Mouse (Mus musculus) liver, embryonic 11.5 days (tissue): ENCODE results near the gene Tmem259. TPM values are rescaled to one million over a fixed set of nuclear protein-coding genes. Genes with fewer than 3 reads are reported as not detected.
"Not testable (repeated sequence)": the region's sequence is repeated elsewhere in the genome, so short reads cannot be mapped to it uniquely, and the experiment has no call there.

Experiments used
- ATAC-seq: fragments of 200-750 bp; cut with Nextera tagmentation; replicated peaks from 2 replicates; pipeline ENCODE4 v1.8.0; 2017; ENCODE audit warnings: moderate number of reproducible peaks, mild to moderate bottlenecking, moderate TSS enrichment, moderate library complexity; ENCODE audit not compliant: low FRiP score
- DNase-seq: peaks from one replicate; pipeline ENCODE4 v3.0.0-alpha.2; 2017; ENCODE audit warnings: low spot score
- H3K27ac ChIP-seq: fragments of 300-500 bp; sonication (generic); 2 replicates; pipeline ENCODE4 v1.5.1; 2014; ENCODE audit warnings: mild to moderate bottlenecking, low read depth, low read length, control low read depth
- H3K27me3 ChIP-seq: fragments of 300-500 bp; sonication (generic); replicated peaks from 2 replicates; pipeline ENCODE4 v1.6.1; 2014; ENCODE audit warnings: low read length, mixed read lengths; ENCODE audit not compliant: control insufficient read depth, insufficient read depth
- H3K36me3 ChIP-seq: fragments of 300-500 bp; sonication (generic); 2 replicates; pipeline ENCODE4 v1.6.1; 2014; ENCODE audit warnings: mild to moderate bottlenecking, low read length, moderate library complexity, mixed read lengths; ENCODE audit not compliant: control insufficient read depth, insufficient read depth
- H3K4me1 ChIP-seq: fragments of 300-500 bp; sonication (generic); replicated peaks from 2 replicates; pipeline ENCODE4 v1.6.1; 2014; ENCODE audit warnings: low read length, mixed read lengths; ENCODE audit not compliant: control insufficient read depth, insufficient read depth
- H3K4me2 ChIP-seq: fragments of 300-500 bp; sonication (generic); 2 replicates; pipeline ENCODE4 v1.6.1; 2014; ENCODE audit warnings: mild to moderate bottlenecking, control low read depth, moderate library complexity
- H3K4me3 ChIP-seq: fragments of 300-500 bp; sonication (generic); 2 replicates; pipeline ENCODE4 v1.5.1; 2014; ENCODE audit warnings: low read depth, low read length, control low read depth
- H3K9ac ChIP-seq: fragments of 300-500 bp; sonication (generic); 2 replicates; pipeline ENCODE4 v1.6.1; 2014; ENCODE audit warnings: low read depth, low read length, control low read depth
- H3K9me3 ChIP-seq: fragments of 300-500 bp; sonication (generic); 2 replicates; pipeline ENCODE4 v1.6.1; 2016; ENCODE audit warnings: low read length, inconsistent platforms, mixed read lengths; ENCODE audit not compliant: control insufficient read depth
- WGBS: fragments of 180-500 bp; shearing (Covaris S2); extraction: QIAGEN DNeasy Blood & Tissue Kit; methylation state at CpG from one replicate; pipeline ENCODE4 v1.1.7; 2014; 5-methylcytosine and 5-hydroxymethylcytosine counted together
- polyA plus RNA-seq: library from polyadenylated mRNA; unstranded; fragments of >200 nt; fragmentation: Nextera tagmentation; extraction: Ambion mirVana; gene quantifications from 2 replicates; pipeline ENCODE4 v1.2.1, GENCODE M21; 2014

Tmem259 gene
- polyA plus RNA-seq, 1 experiment from 2014 or later: 20.2 TPM

- peak within 1 kb of the TSS; percentile 77 for H3K4me2 ChIP-seq
- peak within 1 kb of the TSS; percentile 97 for H3K4me3 ChIP-seq
- H3K9me3 ChIP-seq: no peaks in the 10 kb centered on the region
- no peaks in the 10 kb centered on the region for H3K27me3 ChIP-seq
- H3K9ac ChIP-seq: peak within 1 kb of the TSS; percentile 84
- peak within 1 kb of the TSS; percentile 69; the same call in 1 of the 2 replicates for H3K27ac ChIP-seq
- H3K36me3 ChIP-seq: peaks cover 35% of the 10 kb centered on the region
- WGBS: under 1% methylated on average over 61 of the region's 61 CpGs
- H3K4me1 ChIP-seq: peaks cover 13% of the 10 kb centered on the region
- DNase-seq (peak; percentile 99), ATAC-seq (peak; percentile 93)
Observed at GRCm38 (mm10) chr10:79959847-79960601, 24.1 kb downstream of the Tmem259 start, which contains the start of gene Wdr18. Gene Wdr18, plus strand, starts transcription at chr10:79960152.

- H3K27ac ChIP-seq, DNase-seq, ATAC-seq, H3K9ac ChIP-seq, H3K27me3 ChIP-seq, H3K9me3 ChIP-seq: not testable (repeated sequence)
- WGBS: 39% methylated on average over 9 of the region's 10 CpGs
- H3K4me3 ChIP-seq: 0 out of 2 replicates have a peak overlapping the region, but pooled peaks have one; percentile 10
- H3K36me3 ChIP-seq: peaks cover 29% of the 10 kb centered on the region
- H3K4me1 ChIP-seq: peaks cover 13% of the 10 kb centered on the region
- peak overlapping the region; percentile 44 for H3K4me2 ChIP-seq
Observed at GRCm38 (mm10) chr10:79959412-79959811, 24.7 kb downstream of the Tmem259 start.

DNA sequence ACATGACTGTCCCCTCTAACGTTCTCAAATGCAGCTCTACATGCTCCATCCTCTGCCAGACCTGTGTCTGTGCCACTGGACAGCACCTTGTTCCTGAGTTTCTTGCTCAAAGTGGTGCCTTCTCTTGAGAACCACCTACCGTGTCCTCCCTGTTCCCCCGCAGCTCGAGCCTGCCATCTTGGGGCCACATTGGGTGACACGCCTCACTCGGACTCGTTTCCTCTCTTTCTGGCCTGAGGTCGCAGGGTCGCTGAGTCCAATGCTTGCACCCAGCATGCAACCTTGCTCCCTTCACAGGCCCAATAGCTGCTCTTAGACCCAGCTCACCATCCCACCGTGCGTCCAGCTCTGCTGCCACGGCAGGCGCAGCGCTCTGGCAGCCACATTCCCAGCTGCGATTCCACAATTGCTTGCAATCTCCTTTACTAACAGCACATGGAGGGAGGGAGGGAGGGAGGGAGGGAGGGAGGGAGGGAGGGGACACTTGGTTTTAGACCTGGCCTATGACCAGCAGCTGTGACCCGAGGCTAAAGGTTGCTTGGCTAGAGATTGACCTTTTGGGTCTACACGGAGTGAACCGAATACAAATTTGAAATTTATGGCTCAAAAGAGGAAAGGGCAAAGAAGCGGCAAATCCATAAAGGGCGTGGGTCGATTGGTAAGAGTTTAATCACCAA is 25.9 kb downstream of the Tmem259 start:
- Histone ChIP-seq H3K9me3 (no peaks in the 10 kb centered on the region), H3K27ac (peak overlapping the region; percentile 43), H3K4me3 (0 out of 2 replicates have a peak overlapping the region, but pooled peaks have one; percentile 10), H3K9ac (peak overlapping the region; percentile 25; the same call in 1 of the 2 replicates), H3K27me3 (no peaks in the 10 kb centered on the region), H3K36me3 (peaks cover 20% of the 10 kb centered on the region), H3K4me2 (peak overlapping the region; percentile 51), H3K4me1 (peaks cover 13% of the 10 kb centered on the region)
- 17% methylated on average over 21 of the region's 21 CpGs for WGBS
- ATAC-seq (no peak), DNase-seq (peak; percentile 82)

DNA sequence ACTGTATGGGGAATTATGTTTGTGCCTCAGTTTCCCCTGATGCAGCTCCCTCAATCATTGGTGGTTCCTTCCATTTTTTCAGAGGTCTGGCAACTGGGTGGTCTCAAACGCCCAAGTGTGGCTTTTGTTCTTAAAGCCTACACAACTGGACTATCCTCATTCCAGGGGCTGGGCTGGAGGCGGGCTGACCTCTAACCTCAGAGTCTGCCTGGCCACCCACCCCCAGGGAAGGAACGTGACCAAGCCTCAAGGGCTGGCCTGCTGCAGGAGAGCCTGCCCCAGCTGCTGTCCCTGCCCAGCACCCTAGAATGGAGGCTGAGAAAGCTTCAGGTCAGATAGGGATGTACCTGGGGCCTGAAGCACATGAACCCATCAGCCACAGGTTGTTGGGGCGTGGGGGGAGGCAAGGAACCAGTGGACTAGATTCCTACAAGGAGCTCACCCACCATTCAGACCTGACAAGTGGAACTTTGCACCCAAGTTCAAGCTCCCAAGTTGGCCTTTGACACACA is 27.4 kb downstream of the Tmem259 start:
- no peak overlapping the region for H3K4me3 ChIP-seq
- H3K9ac ChIP-seq: no peak overlapping the region
- no peak for ATAC-seq

GRCm38 (mm10) chr10:79955691-79956090 is 28.4 kb downstream of the Tmem259 start:
- Histone ChIP-seq H3K27ac (no peak overlapping the region), H3K4me2 (no peak overlapping the region), H3K9ac (no peak overlapping the region), H3K36me3 (peaks cover 8% of the 10 kb centered on the region), H3K27me3 (no peaks in the 10 kb centered on the region), H3K9me3 (no peaks in the 10 kb centered on the region), H3K4me3 (no peak overlapping the region), H3K4me1 (peaks cover 6% of the 10 kb centered on the region)
- WGBS: 72% methylated on average over 9 of the region's 9 CpGs
- ATAC-seq: no peak
- DNase-seq: no peak

More for the DNA sequence above, 27.4 kb downstream of the Tmem259 start:
- no peaks in the 10 kb centered on the region for H3K9me3 ChIP-seq
- H3K27ac ChIP-seq: no peak overlapping the region
- 40% methylated on average over 4 of the region's 4 CpGs for WGBS
- no peak for DNase-seq
- no peak overlapping the region for H3K4me2 ChIP-seq
- H3K27me3 ChIP-seq: no peaks in the 10 kb centered on the region
- peaks cover 13% of the 10 kb centered on the region for H3K4me1 ChIP-seq
- peaks cover 6% of the 10 kb centered on the region; the same call in 1 of the 2 replicates for H3K36me3 ChIP-seq

GRCm38 (mm10) chr10:79953946-79954345 is 30.2 kb downstream of the Tmem259 start:
- no peak for DNase-seq
- Histone ChIP-seq H3K4me2 (no peak overlapping the region), H3K9ac (no peak overlapping the region), H3K27ac (no peak overlapping the region), H3K36me3 (peaks cover 23% of the 10 kb centered on the region), H3K4me1 (peaks cover 5% of the 10 kb centered on the region; the same call in 1 of the 2 replicates), H3K27me3 (no peaks in the 10 kb centered on the region), H3K4me3 (no peak overlapping the region), H3K9me3 (no peaks in the 10 kb centered on the region)
- WGBS: 81% methylated on average over 6 of the region's 6 CpGs
- ATAC-seq: no peak

GRCm38 (mm10) chr10:79950661-79951060 is 33.5 kb downstream of the Tmem259 start:
- no peak overlapping the region for H3K4me2 ChIP-seq
- no peak for ATAC-seq
- no peak for DNase-seq
- no peaks in the 10 kb centered on the region for H3K27me3 ChIP-seq
- 87% methylated on average over 18 of the region's 18 CpGs for WGBS
- H3K9me3 ChIP-seq: no peaks in the 10 kb centered on the region
- H3K4me3 ChIP-seq: no peak overlapping the region
- H3K27ac ChIP-seq: no peak overlapping the region
- peaks cover 23% of the 10 kb centered on the region for H3K36me3 ChIP-seq
- peaks cover 22% of the 10 kb centered on the region for H3K4me1 ChIP-seq
- no peak overlapping the region for H3K9ac ChIP-seq

GRCm38 (mm10) chr10:79949873-79950272 is 34.3 kb downstream of the Tmem259 start:
- Histone ChIP-seq H3K9ac (no peak overlapping the region), H3K36me3 (peaks cover 25% of the 10 kb centered on the region), H3K27ac (no peak overlapping the region), H3K4me1 (peaks cover 30% of the 10 kb centered on the region), H3K27me3 (no peaks in the 10 kb centered on the region), H3K9me3 (no peaks in the 10 kb centered on the region), H3K4me2 (no peak overlapping the region), H3K4me3 (no peak overlapping the region)
- no peak for DNase-seq
- 71% methylated on average over 4 of the region's 4 CpGs for WGBS
- ATAC-seq: no peak
